In genomic region chr1:90790925-90791324, GRCm38 (mm10) we compare ENCODE assay signal across 19 mouse cellular contexts. TPM values are rescaled to one million over a fixed set of nuclear protein-coding genes. Genes with fewer than 3 reads are reported as not detected.
DNase-seq lines count a peak whose midpoint lies in the region; ATAC-seq lines count a peak whose summit lies in the region.
"Had no signal": no experiment of that assay in that cellular context is flagged by ENCODE, and none has a peak within 500 bp of the region (broad histone marks: within the 10 kb centered on the region; RNA-seq: fewer than 3 reads in every experiment).

No protein-coding gene starts in this region.

- H3K4me1 ChIP-seq in midbrain, embryonic 11.5 days (ENCODE audit: control insufficient read depth, insufficient read depth, low read length): no peaks in the 10 kb centered on the region
- H3K4me1 ChIP-seq in midbrain, embryonic 15.5 days: no peaks in the 10 kb centered on the region

- WGBS in midbrain, embryonic 11.5 days: 94% methylated on average over 4 of the region's 4 CpGs
- 89% methylated on average over 4 of the region's 4 CpGs for WGBS in midbrain, embryonic 15.5 days

- no peak overlapping the region for H3K27ac ChIP-seq in midbrain, embryonic 11.5 days (ENCODE audit: low read depth, low read length)
- H3K27ac ChIP-seq in midbrain, embryonic 15.5 days: no peak overlapping the region

- no peak overlapping the region for H3K4me2 ChIP-seq in midbrain, embryonic 11.5 days
- H3K4me2 ChIP-seq in midbrain, embryonic 15.5 days: no peak overlapping the region

- no peaks in the 10 kb centered on the region for H3K9me3 ChIP-seq in midbrain, embryonic 11.5 days (ENCODE audit: control insufficient read depth, low read length)
- H3K9me3 ChIP-seq in midbrain, embryonic 15.5 days: no peaks in the 10 kb centered on the region

- H3K36me3 ChIP-seq in midbrain, embryonic 11.5 days (ENCODE audit: control insufficient read depth, insufficient read depth, low read length): no peaks in the 10 kb centered on the region
- no peaks in the 10 kb centered on the region for H3K36me3 ChIP-seq in midbrain, embryonic 15.5 days (replicated peaks)
- H3K36me3 ChIP-seq: G1E had no signal

- peak; percentile 64 for DNase-seq in heart, adult 11 months
- no peak for DNase-seq in heart, postnatal 14 days
- peak; percentile 51 for DNase-seq in midbrain, embryonic 11.5 days (ENCODE audit: low spot score, missing footprints)
- DNase-seq: adrenal gland, adult 2 months; adrenal gland, adult 8-10 months; adrenal gland, postnatal 10 days; adrenal gland, postnatal 14 days; adrenal gland, postnatal 25 days; adrenal gland, postnatal 36 days; B cell, adult 2 months; cerebellum, adult 11 months; cerebellum, adult 11-12 months; cerebellum, adult 18-20 months had no signal

- H3K4me3 ChIP-seq in midbrain, embryonic 11.5 days (ENCODE audit: low read depth, low read length): no peak overlapping the region
- no peak overlapping the region for H3K4me3 ChIP-seq in midbrain, embryonic 15.5 days

- ATAC-seq in midbrain, embryonic 11.5 days (ENCODE audit: low FRiP score): no peak
- ATAC-seq in midbrain, embryonic 15.5 days (replicated peaks): no peak
- ATAC-seq: activated CD4-positive, CD25-positive, alpha-beta regulatory T cell, adult 4 months; CD4-positive, CD25-positive, alpha-beta regulatory T cell, adult 4 months; Patski had no signal

- H3K27me3 ChIP-seq in midbrain, embryonic 11.5 days (ENCODE audit: control insufficient read depth, insufficient read depth, low read length): no peaks in the 10 kb centered on the region
- H3K27me3 ChIP-seq in midbrain, embryonic 15.5 days (replicated peaks): no peaks in the 10 kb centered on the region
- H3K27me3 ChIP-seq: Patski had no signal

- H3K9ac ChIP-seq in midbrain, embryonic 11.5 days (ENCODE audit: low read length): no peak overlapping the region
- no peak overlapping the region for H3K9ac ChIP-seq in midbrain, embryonic 15.5 days

- intact Hi-C loops in heart, postnatal 14 days (cut with DNase I): no loop called here

RNA-seq across cellular contexts. Expression of gene Col6a3, which starts 52.8 kb away (rescaled TPM):
- total RNA-seq in heart, postnatal 14 days (2021): 100 to 1,000 TPM in 1 of 2 experiments, 10 to 100 TPM in 1; 90.3 to 105 TPM
- polyA plus RNA-seq in midbrain, embryonic 11.5 days (2014; fragmentation: Nextera tagmentation; extraction: Ambion mirVana): 6.5 and 6.7 TPM in 2 replicates
- polyA plus RNA-seq in midbrain, embryonic 15.5 days (2015; fragmentation: Nextera tagmentation; extraction: Ambion mirVana): 7.3 and 8.8 TPM in 2 replicates
- total RNA-seq: MEL had no signal
- polyA plus RNA-seq: activated CD4-positive, CD25-positive, alpha-beta regulatory T cell, adult 4 months; CD4-positive, CD25-positive, alpha-beta regulatory T cell, adult 4 months; G1E had no signal

Comparison
In these comparisons a context has a peak if more than half of its experiments do, and no peak if none do; other contexts are left out.
1. DNase-seq: peak in heart, adult 11 months (single experiment) and midbrain, embryonic 11.5 days (single experiment); none in heart, postnatal 14 days (0 of 2).